Mouse (Mus musculus): ENCODE data around the gene Tpst1.

DNA sequence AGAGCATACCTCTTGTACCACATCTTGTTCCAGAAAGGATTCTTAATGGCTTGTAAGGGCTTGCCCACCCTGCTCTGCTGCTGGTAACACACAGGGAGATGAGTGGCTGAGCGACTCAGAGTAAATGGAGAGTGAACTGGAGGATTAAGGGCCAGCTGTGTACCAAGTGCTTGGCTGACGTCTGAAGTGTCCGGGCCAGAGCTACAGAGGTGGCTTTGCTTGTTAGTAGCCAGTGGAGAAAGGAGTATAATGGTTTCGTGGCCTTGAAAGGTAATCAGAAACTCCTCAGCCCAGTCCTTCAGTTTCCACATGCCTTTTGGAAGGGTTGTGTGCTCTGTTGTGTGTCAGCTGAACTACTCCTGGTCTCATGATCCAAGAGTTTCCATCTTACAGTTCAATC is 104.7 kb downstream of the Tpst1 start:
- TF ChIP-seq POLR2A (IDR thresholded peaks at IDR 0.05; ENCODE audit: insufficient read length, low read depth) (no peak), E2F4 (IDR thresholded peaks at IDR 0.05; ENCODE audit: insufficient read depth) (no peak), POLR2AphosphoS2 (IDR thresholded peaks at IDR 0.05; ENCODE audit: insufficient read length, low read depth) (no peak), TCF12 (IDR thresholded peaks at IDR 0.05; ENCODE audit: insufficient read depth, poor library complexity, severe bottlenecking) (no peak), USF1 (IDR thresholded peaks at IDR 0.05; ENCODE audit: low read depth) (no peak), CEBPB (IDR thresholded peaks at IDR 0.05; ENCODE audit: insufficient read depth, poor library complexity, severe bottlenecking) (no peak), MAX (IDR thresholded peaks at IDR 0.05; ENCODE audit: low read depth) (no peak), TCF3 (IDR thresholded peaks at IDR 0.05; ENCODE audit: insufficient read length, low read depth) (no peak), MYOD1 (IDR thresholded peaks at IDR 0.05; ENCODE audit: control insufficient read depth in 1 of 3, insufficient read length in 2 of 3, low read depth in 2 of 3) (no peak), MYOG (IDR thresholded peaks at IDR 0.05; ENCODE audit: control insufficient read depth in 1 of 3, insufficient read depth in 1 of 3, insufficient read length in 2 of 3, low read depth in 2 of 3) (no peak), REST (IDR thresholded peaks at IDR 0.05; ENCODE audit: insufficient read depth, insufficient read length) (no peak), SRF (IDR thresholded peaks at IDR 0.05; ENCODE audit: control insufficient read depth, insufficient read length, low read depth) (no peak)
